10 mouse cellular contexts compared by ENCODE assay signal in the genomic region with DNA sequence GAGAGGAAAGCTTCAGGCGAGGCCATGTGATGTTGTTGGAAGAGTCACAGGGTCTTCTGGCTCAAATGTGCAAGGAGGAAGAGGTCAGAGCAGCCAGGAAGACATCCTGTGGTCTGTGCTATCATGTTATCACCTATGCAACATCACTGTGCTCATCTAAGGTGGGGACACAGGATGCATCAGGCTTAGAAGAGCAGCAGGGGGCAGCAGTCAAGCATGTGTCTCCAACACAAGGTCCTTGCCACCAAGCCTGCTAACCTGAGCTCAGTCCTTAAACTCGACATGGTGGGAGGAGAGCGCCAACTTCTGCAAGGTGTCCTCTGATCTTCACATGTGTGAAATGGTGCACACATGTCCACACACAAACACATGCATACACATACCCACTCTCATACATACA. TPM values are rescaled to one million over a fixed set of nuclear protein-coding genes. Genes with fewer than 3 reads are reported as not detected.
DNase-seq lines count a peak whose midpoint lies in the region; ATAC-seq and TF ChIP-seq lines count a peak whose summit lies in the region.
"Had no signal": no experiment of that assay in that cellular context is flagged by ENCODE, and none has a peak within 500 bp of the region (broad histone marks: within the 10 kb centered on the region; RNA-seq: fewer than 3 reads in every experiment).

No protein-coding gene starts in this region.

- H3K36me3 ChIP-seq in forebrain, postnatal 0 days (ENCODE audit: insufficient read depth): no peaks in the 10 kb centered on the region
- H3K36me3 ChIP-seq in forebrain, embryonic 16.5 days (ENCODE audit: control insufficient read depth, insufficient read depth): no peaks in the 10 kb centered on the region
- H3K36me3 ChIP-seq in small intestine, adult 2 months (ENCODE audit: control insufficient read depth, insufficient read depth, low read length): no peaks in the 10 kb centered on the region
- H3K36me3 ChIP-seq in hindbrain, embryonic 10.5 days: no peaks in the 10 kb centered on the region
- H3K36me3 ChIP-seq: forebrain, embryonic 10.5 days; heart, embryonic 15.5 days had no signal

- peaks cover 6% of the 10 kb centered on the region; the same call in 1 of the 2 replicates for H3K4me1 ChIP-seq in forebrain, postnatal 0 days (ENCODE audit: insufficient read depth)
- H3K4me1 ChIP-seq in forebrain, embryonic 16.5 days (replicated peaks; ENCODE audit: control insufficient read depth, insufficient read depth, low read length): peaks cover 9% of the 10 kb centered on the region
- no peaks in the 10 kb centered on the region for H3K4me1 ChIP-seq in lung, adult 2 months (ENCODE audit: control insufficient read depth, insufficient read depth, low read length)
- 0 out of 2 replicates have a peak, but pooled peaks cover 2% of the 10 kb centered on the region for H3K4me1 ChIP-seq in small intestine, adult 2 months (ENCODE audit: control insufficient read depth, insufficient read depth, insufficient read length, low read length)
- H3K4me1 ChIP-seq in hindbrain, embryonic 10.5 days (replicated peaks): no peaks in the 10 kb centered on the region
- H3K4me1 ChIP-seq: forebrain, embryonic 10.5 days had no signal

- no peak overlapping the region for H3K27ac ChIP-seq in forebrain, postnatal 0 days (ENCODE audit: low read depth, low read length)
- H3K27ac ChIP-seq in forebrain, embryonic 16.5 days (ENCODE audit: low read length): no peak overlapping the region
- no peak overlapping the region for H3K27ac ChIP-seq in small intestine, adult 2 months (ENCODE audit: insufficient read depth, low read depth, low read length)
- H3K27ac ChIP-seq in hindbrain, embryonic 10.5 days: no peak overlapping the region
- H3K27ac ChIP-seq: forebrain, embryonic 10.5 days; heart, embryonic 15.5 days had no signal

- H3K27me3 ChIP-seq in forebrain, postnatal 0 days (ENCODE audit: insufficient read depth, low read length): no peaks in the 10 kb centered on the region
- no peaks in the 10 kb centered on the region for H3K27me3 ChIP-seq in forebrain, embryonic 16.5 days (replicated peaks; ENCODE audit: control insufficient read depth, insufficient read depth, low read length)
- H3K27me3 ChIP-seq in small intestine, adult 2 months (ENCODE audit: control insufficient read depth, insufficient read depth, low read length): no peaks in the 10 kb centered on the region
- H3K27me3 ChIP-seq in hindbrain, embryonic 10.5 days (ENCODE audit: insufficient read depth, poor library complexity, severe bottlenecking): no peaks in the 10 kb centered on the region
- H3K27me3 ChIP-seq: heart, embryonic 15.5 days had no signal

- no peak overlapping the region for H3K9ac ChIP-seq in forebrain, postnatal 0 days
- H3K9ac ChIP-seq in forebrain, embryonic 16.5 days (replicated peaks; ENCODE audit: low read depth, low read length): no peak overlapping the region
- H3K9ac ChIP-seq: heart, embryonic 15.5 days had no signal

- no peak overlapping the region for H3K4me3 ChIP-seq in forebrain, postnatal 0 days (ENCODE audit: low read depth, low read length)
- H3K4me3 ChIP-seq in forebrain, embryonic 16.5 days (replicated peaks; ENCODE audit: low read length): no peak overlapping the region
- H3K4me3 ChIP-seq in lung, adult 2 months (replicated peaks; ENCODE audit: extremely low read depth, low read depth, low read length): no peak overlapping the region
- H3K4me3 ChIP-seq in small intestine, adult 2 months (ENCODE audit: low read depth, low read length): no peak overlapping the region
- H3K4me3 ChIP-seq in hindbrain, embryonic 10.5 days: no peak overlapping the region
- H3K4me3 ChIP-seq: forebrain, embryonic 10.5 days; heart, embryonic 15.5 days had no signal

- ATAC-seq in forebrain, postnatal 0 days: no peak
- ATAC-seq in forebrain, embryonic 16.5 days: no peak

- DNase-seq in forebrain, postnatal 0 days: no peak
- DNase-seq in lung, adult 2 months: no peak
- DNase-seq in lung, postnatal 10 days: no peak
- peak; percentile 67 for DNase-seq in brain, adult 2 months (ENCODE audit: low read depth, low spot score)
- no peak for DNase-seq in layer of hippocampus, adult 8-10 months (ENCODE audit: low spot score in 2 of 2)
- no peak for DNase-seq in hindbrain, embryonic 10.5 days (ENCODE audit: low spot score)

- no peak overlapping the region for H3K4me2 ChIP-seq in forebrain, postnatal 0 days (ENCODE audit: low read depth)
- H3K4me2 ChIP-seq in forebrain, embryonic 16.5 days (ENCODE audit: low read length): no peak overlapping the region
- H3K4me2 ChIP-seq: heart, embryonic 15.5 days had no signal

- TF ChIP-seq POLR2A in lung, adult 2 months (IDR thresholded peaks at IDR 0.05; ENCODE audit: borderline replicate concordance, extremely low read depth, low read depth, low read length): no peak
- TF ChIP-seq POLR2A in small intestine, adult 2 months (IDR thresholded peaks at IDR 0.05; ENCODE audit: low read depth, low read length): no peak

- WGBS in forebrain, postnatal 0 days: 86% methylated on average over 3 of the region's 3 CpGs
- 75% methylated on average over 3 of the region's 3 CpGs for WGBS in forebrain, embryonic 16.5 days
- 76% methylated on average over 3 of the region's 3 CpGs for WGBS in lung, adult 2 months
- 75% methylated on average over 3 of the region's 3 CpGs for WGBS in small intestine, adult 2 months
- WGBS in hindbrain, embryonic 10.5 days: 80% methylated on average over 3 of the region's 3 CpGs

- TF ChIP-seq CTCF in forebrain, postnatal 0 days (IDR thresholded peaks at IDR 0.05; ENCODE audit: low read depth): peak; percentile 29; the same call in 1 of the 2 replicates
- 0 out of 2 replicates have a peak, but pooled peaks have one; percentile 40 for TF ChIP-seq CTCF in lung, adult 2 months (IDR thresholded peaks at IDR 0.05; ENCODE audit: insufficient read depth, low read length)
- TF ChIP-seq CTCF in small intestine, adult 2 months (IDR thresholded peaks at IDR 0.05; ENCODE audit: extremely low read depth, insufficient read length, insufficient replicate concordance, low read depth, low read length): peak; percentile 34; the same call in 1 of the 2 replicates

- H3K9me3 ChIP-seq in forebrain, postnatal 0 days (ENCODE audit: low read length): no peaks in the 10 kb centered on the region
- H3K9me3 ChIP-seq in forebrain, embryonic 16.5 days (ENCODE audit: control insufficient read depth, low read length): 0 out of 2 replicates have a peak, but pooled peaks cover 3% of the 10 kb centered on the region
- H3K9me3 ChIP-seq in hindbrain, embryonic 10.5 days: peaks cover 3% of the 10 kb centered on the region; the same call in 1 of the 2 replicates

RNA-seq across cellular contexts. Expression of a gene that starts 13.9 kb away (rescaled TPM):
- total RNA-seq in forebrain, postnatal 0 days (2014; rRNA removed): 10.9 and 13.6 TPM in 2 replicates
- polyA plus RNA-seq in forebrain, postnatal 0 days (2015; fragmentation: Nextera tagmentation; extraction: Ambion mirVana): 14.4 and 16.3 TPM in 2 replicates
- polyA plus RNA-seq in forebrain, embryonic 16.5 days (2015; fragmentation: Nextera tagmentation; extraction: Ambion mirVana): 9.7 and 10.2 TPM in 2 replicates
- 22.8 and 26.0 TPM in 2 replicates for polyA plus RNA-seq in lung, adult 2 months (2012; rRNA removed)
- polyA plus RNA-seq in small intestine, adult 2 months (2012; rRNA removed): 6.3 and 6.7 TPM in 2 replicates
- total RNA-seq in layer of hippocampus, adult 8-10 months (2022): 100 to 1,000 TPM in 2 of 4 experiments, 10 to 100 TPM in 2; 81.5 to 103 (median 92.5) TPM
- polyA plus RNA-seq in hindbrain, embryonic 10.5 days (2016; fragmentation: Nextera tagmentation; extraction: Ambion mirVana): 3.2 and 5.1 TPM in 2 replicates
